Mouse (Mus musculus) heart, postnatal 0 days (tissue): Measurements from ENCODE around the gene Tmprss9. TPM values are rescaled to one million over a fixed set of nuclear protein-coding genes. Genes with fewer than 3 reads are reported as not detected.
A peak's percentile ranks its signal among the peaks of the same experiment; 100 is the strongest.

Source experiments
- ATAC-seq: fragments of 200-750 bp; cut with Nextera tagmentation; 2 replicates; pipeline ENCODE4 v1.8.0; 2017; ENCODE audit warnings: low read depth, moderate number of reproducible peaks, moderate library complexity; ENCODE audit not compliant: insufficient read depth
- DNase-seq: peaks from one replicate; pipeline ENCODE4 v3.0.0-alpha.2; 2016; ENCODE audit warnings: low spot score
- H3K27ac ChIP-seq: fragments of 300-500 bp; sonication (generic); 2 replicates; pipeline ENCODE4 v1.5.1; 2014; ENCODE audit warnings: low read depth, mild to moderate bottlenecking
- H3K27me3 ChIP-seq: fragments of 300-500 bp; sonication (generic); 2 replicates; pipeline ENCODE4 v1.6.1; 2014; ENCODE audit warnings: low read length, mixed read lengths; ENCODE audit not compliant: control insufficient read depth, insufficient read depth
- H3K36me3 ChIP-seq: fragments of 300-500 bp; sonication (generic); replicated peaks from 2 replicates; pipeline ENCODE4 v1.6.1; 2014; ENCODE audit warnings: low read length, mixed read lengths; ENCODE audit not compliant: control insufficient read depth, insufficient read depth
- H3K4me1 ChIP-seq: fragments of 300-500 bp; sonication (generic); 2 replicates; pipeline ENCODE4 v1.6.1; 2014; ENCODE audit warnings: antibody characterized with exemption; ENCODE audit not compliant: control insufficient read depth, insufficient read depth
- H3K4me2 ChIP-seq: fragments of 300-500 bp; sonication (generic); 2 replicates; pipeline ENCODE4 v1.6.1; 2014; ENCODE audit warnings: low read depth, mild to moderate bottlenecking, low read length, moderate library complexity
- H3K4me3 ChIP-seq: fragments of 300-500 bp; sonication (generic); 2 replicates; pipeline ENCODE4 v1.5.1; 2014; ENCODE audit warnings: low read depth, low read length
- H3K9ac ChIP-seq: fragments of 300-500 bp; sonication (generic); replicated peaks from 2 replicates; pipeline ENCODE4 v1.6.1; 2014; ENCODE audit warnings: low read depth, low read length, mixed read lengths
- H3K9me3 ChIP-seq: fragments of 300-500 bp; sonication (generic); replicated peaks from 2 replicates; pipeline ENCODE4 v1.6.1; 2016; ENCODE audit warnings: low read length; ENCODE audit not compliant: control insufficient read depth
- CTCF ChIP-seq: IDR thresholded peaks from 2 replicates; pipeline ENCODE4 v1.5.1; 2016; ENCODE audit warnings: antibody characterized with exemption, control low read depth, low read depth
- EP300 ChIP-seq: IDR thresholded peaks from 2 replicates; pipeline ENCODE4 v1.6.1; 2016; ENCODE audit warnings: antibody characterized with exemption, low read depth
- WGBS: fragments of 180-500 bp; shearing (Covaris S2); extraction: QIAGEN DNeasy Blood & Tissue Kit; methylation state at CpG from one replicate; pipeline ENCODE4 v1.1.7; 2014; 5-methylcytosine and 5-hydroxymethylcytosine counted together
- polyA plus RNA-seq: library from polyadenylated mRNA; unstranded; fragments of >200 nt; fragmentation: Nextera tagmentation; extraction: Ambion mirVana; gene quantifications from 2 replicates; pipeline ENCODE4 v1.2.1, GENCODE M21; 2015
- total RNA-seq: library from RNA; depleted of rRNA; stranded (reverse); fragments of >200 nt; gene quantifications from 2 replicates; pipeline ENCODE4 v1.2.3, GENCODE M21; 2014; ENCODE audit warnings: low replicate concordance

The Tmprss9 gene
- total and polyA plus RNA-seq, 2 experiments from 2014 or later: not detected

DNA sequence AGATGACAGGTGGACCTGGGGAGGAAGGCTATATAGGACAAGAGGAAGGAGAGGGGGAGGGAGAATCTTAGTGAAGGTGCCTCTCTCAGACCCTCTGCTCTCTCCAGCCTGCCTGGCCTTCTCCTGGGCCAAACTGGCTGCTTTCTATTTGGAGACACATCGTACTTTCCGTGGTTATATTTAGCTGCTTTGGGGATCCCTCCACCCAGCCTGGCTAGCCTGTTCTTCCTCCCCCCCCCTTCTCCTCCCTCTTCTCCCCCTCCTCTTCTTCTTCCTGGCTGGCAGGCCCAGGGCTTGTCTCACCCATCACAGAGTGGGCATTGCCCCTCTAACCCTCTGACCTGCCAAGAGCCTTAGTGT, 69.3 kb downstream of the Tmprss9 start:
- ATAC-seq (peak; percentile 50), DNase-seq (peak; percentile 78)
- Histone ChIP-seq H3K27me3 (no peaks in the 10 kb centered on the region), H3K9ac (no peak overlapping the region), H3K4me2 (peak overlapping the region; percentile 60), H3K36me3 (no peaks in the 10 kb centered on the region), H3K4me1 (peaks cover 72% of the 10 kb centered on the region), H3K4me3 (peak overlapping the region; percentile 14; the same call in 1 of the 2 replicates), H3K27ac (peak overlapping the region; percentile 95), H3K9me3 (no peaks in the 10 kb centered on the region)
- WGBS: 0% methylated on average over 2 of the region's 2 CpGs
- TF ChIP-seq EP300: no peak; the same call in 1 of the 2 replicates

DNA sequence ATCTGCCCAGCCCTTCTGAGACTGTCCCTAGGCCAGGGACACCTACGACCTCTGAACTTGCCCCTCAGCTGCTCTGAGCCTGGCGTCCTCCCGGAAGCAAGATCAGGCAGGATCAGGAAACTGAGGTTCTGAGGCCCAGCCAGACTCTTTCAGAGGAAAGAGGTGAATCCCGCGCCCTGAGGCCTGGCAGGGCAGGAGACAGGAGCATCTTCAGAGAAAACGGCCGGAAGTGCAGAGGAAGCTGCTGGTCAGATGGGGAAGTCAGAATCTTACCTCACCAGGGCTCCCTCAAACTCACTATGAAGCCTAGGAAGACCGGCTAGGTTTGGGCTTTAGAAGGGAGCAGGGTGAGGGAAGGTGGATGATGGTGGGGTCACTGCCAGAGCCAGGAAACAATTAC, 71.3 kb downstream of the Tmprss9 start:
- Histone ChIP-seq H3K9me3 (no peaks in the 10 kb centered on the region), H3K9ac (no peak overlapping the region), H3K27ac (no peak overlapping the region), H3K4me1 (peaks cover 65% of the 10 kb centered on the region), H3K4me2 (no peak overlapping the region), H3K27me3 (no peaks in the 10 kb centered on the region), H3K36me3 (no peaks in the 10 kb centered on the region), H3K4me3 (no peak overlapping the region)
- ATAC-seq (no peak), DNase-seq (no peak)
- TF ChIP-seq CTCF: no peak
- TF ChIP-seq EP300: no peak
- 61% methylated on average over 8 of the region's 8 CpGs for WGBS

DNA sequence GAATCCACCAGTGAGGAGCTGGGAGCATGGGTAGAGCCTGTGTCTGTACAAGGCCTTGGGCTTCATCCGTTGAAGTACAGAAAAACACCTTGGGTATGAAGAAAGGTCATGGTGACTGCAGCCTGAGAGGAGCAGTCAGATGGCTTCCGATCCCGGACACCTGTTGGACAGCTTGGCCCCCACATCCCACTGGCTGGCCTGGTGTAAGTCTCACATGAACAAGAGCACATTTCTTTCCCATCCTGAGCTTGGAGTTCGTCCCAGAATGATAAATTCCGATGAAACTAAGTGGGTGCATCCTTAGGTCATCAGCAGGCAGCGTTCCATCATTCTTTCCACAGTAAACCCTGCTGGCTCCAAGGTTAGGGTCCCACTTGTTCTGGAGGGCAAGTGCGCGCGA, 72.1 kb downstream of the Tmprss9 start:
- no peak for TF ChIP-seq CTCF
- TF ChIP-seq EP300: no peak
- DNase-seq: peak; percentile 41
- Histone ChIP-seq H3K4me3 (no peak overlapping the region), H3K27me3 (no peaks in the 10 kb centered on the region), H3K4me2 (no peak overlapping the region), H3K4me1 (peaks cover 64% of the 10 kb centered on the region), H3K9ac (no peak overlapping the region), H3K9me3 (no peaks in the 10 kb centered on the region), H3K27ac (no peak overlapping the region), H3K36me3 (no peaks in the 10 kb centered on the region)
- 38% methylated on average over 9 of the region's 9 CpGs for WGBS
- ATAC-seq: no peak

DNA sequence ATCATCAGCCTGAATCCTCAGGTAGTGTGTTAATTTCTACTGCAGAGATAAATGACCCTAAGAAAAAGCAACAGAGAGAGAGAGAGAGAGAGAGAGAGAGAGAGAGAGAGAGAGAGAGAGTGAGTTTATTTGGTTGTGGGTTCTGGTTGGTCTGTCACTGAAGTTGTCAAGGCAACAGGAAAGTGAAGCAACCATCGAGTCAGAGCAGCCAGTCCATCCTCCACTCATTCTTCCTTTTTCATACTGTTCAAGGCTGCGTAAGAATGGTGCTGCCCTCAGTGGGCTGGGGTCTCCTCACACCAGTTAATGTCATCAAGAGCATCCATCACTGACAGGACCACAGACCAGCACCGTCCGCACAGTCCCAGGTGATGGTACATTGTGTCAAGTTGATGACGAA, 72.6 kb downstream of the Tmprss9 start:
- no peak overlapping the region for H3K4me3 ChIP-seq
- ATAC-seq: no peak
- 87% methylated on average over 5 of the region's 5 CpGs for WGBS
- peaks cover 63% of the 10 kb centered on the region for H3K4me1 ChIP-seq
- DNase-seq: no peak
- H3K27me3 ChIP-seq: no peaks in the 10 kb centered on the region
- no peak overlapping the region for H3K9ac ChIP-seq
- no peak overlapping the region for H3K4me2 ChIP-seq
- no peak overlapping the region for H3K27ac ChIP-seq
- no peaks in the 10 kb centered on the region for H3K36me3 ChIP-seq
- no peak for TF ChIP-seq CTCF
- no peak for TF ChIP-seq EP300
- no peaks in the 10 kb centered on the region for H3K9me3 ChIP-seq

DNA sequence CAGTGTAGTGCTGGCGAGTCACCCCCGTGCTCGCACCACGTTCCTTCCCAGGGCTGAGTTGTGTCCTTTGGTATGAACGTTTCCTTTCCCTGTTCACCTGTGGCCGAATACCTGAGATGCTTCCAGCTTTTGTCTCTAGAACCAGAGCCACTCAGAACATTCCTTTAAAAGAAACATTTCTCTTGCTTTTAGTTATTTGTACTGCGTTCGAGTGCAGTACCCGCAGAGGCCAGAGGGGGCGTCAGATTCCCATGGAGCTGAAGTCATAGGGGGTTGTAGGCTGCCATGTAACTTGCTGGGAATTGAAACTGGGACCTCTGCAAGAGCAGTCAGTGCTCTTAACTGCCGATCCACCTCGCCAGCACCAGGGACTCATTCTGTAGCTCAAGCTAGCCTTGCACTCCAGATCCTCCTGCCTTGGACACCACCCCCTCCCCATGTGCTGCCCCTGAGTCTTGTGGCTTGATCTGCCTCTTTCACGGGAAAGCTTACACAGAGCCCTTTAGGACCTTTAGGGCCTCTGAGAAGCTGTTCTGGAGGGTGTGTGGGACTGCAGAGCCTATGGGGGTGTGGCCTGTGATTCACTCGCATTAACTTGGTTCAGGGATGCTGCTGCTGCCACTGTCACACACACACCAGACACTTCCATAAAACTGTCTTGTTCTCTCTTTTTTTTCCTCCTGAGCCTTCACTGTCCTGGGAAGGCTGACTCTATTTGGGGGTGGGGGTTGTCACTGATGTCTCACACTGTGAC, 75.2 kb downstream of the Tmprss9 start:
- Histone ChIP-seq H3K36me3 (no peaks in the 10 kb centered on the region), H3K27ac (peak overlapping the region; percentile 66; the same call in 1 of the 2 replicates), H3K9me3 (no peaks in the 10 kb centered on the region), H3K4me1 (peaks cover 40% of the 10 kb centered on the region), H3K4me3 (no peak overlapping the region), H3K4me2 (no peak overlapping the region), H3K9ac (no peak overlapping the region), H3K27me3 (no peaks in the 10 kb centered on the region)
- ATAC-seq: no peak; the same call in 1 of the 2 replicates
- TF ChIP-seq CTCF (peak; percentile 17; the same call in 1 of the 2 replicates), EP300 (no peak)
- no peak for DNase-seq
- 66% methylated on average over 14 of the region's 14 CpGs for WGBS

DNA sequence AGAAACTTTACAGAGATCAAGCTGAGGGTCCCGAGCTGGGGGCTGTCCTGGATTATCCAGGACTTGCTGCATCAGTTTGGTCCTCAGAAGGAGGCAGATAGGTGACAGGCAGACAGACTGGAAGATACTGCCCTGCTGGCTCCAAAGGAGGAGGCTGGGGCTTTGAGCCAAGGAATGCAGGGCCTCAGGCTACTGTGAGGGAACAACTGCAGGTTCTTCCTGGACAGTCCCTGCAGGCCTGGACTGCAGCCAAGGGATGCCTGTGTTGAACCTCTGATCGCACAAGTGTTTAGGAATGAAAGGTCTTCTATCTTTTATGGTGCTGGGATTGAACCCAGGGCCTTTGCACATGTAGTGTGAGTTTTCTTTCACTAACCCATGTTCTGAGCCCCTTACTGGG, 76.2 kb downstream of the Tmprss9 start:
- H3K27ac ChIP-seq: peak overlapping the region; percentile 66
- peaks cover 36% of the 10 kb centered on the region for H3K4me1 ChIP-seq
- H3K9me3 ChIP-seq: no peaks in the 10 kb centered on the region
- H3K9ac ChIP-seq: no peak overlapping the region
- TF ChIP-seq CTCF (no peak; the same call in 1 of the 2 replicates), EP300 (no peak)
- DNase-seq: peak; percentile 62
- H3K27me3 ChIP-seq: no peaks in the 10 kb centered on the region
- ATAC-seq: peak; percentile 44
- no peak overlapping the region for H3K4me2 ChIP-seq
- H3K36me3 ChIP-seq: no peaks in the 10 kb centered on the region
- no peak overlapping the region for H3K4me3 ChIP-seq
- WGBS: 16% methylated on average over 2 of the region's 2 CpGs
